Mouse (Mus musculus) ovary, adult 18-20 months (tissue): ENCODE data around the gene 4933407L21Rik.

Source experiments
- DNase-seq: peaks from one replicate; pipeline ENCODE4 v3.0.0; 2022; ENCODE audit warnings: low spot score, mixed read lengths

Gene 4933407L21Rik

GRCm38 (mm10) chr1:85928057-85928687 lies at the start of gene 4933407L21Rik:
TSS of gene 4933407L21Rik (plus strand) at chr1:85928483.
- DNase-seq, result no peak

GRCm38 (mm10) chr1:85882003-85882402 lies 46.3 kb upstream of the 4933407L21Rik start:
- DNase-seq, result no peak

- DNase-seq, result no peak
Measured at GRCm38 (mm10) chr1:85887221-85887620, 41.1 kb upstream of the 4933407L21Rik start.

- peak; percentile 82 for DNase-seq
Measured at GRCm38 (mm10) chr1:85894231-85894747, 34.0 kb upstream of the 4933407L21Rik start, which contains the start of gene Itm2c. TSS of gene Itm2c (plus strand) at chr1:85894281.

GRCm38 (mm10) chr1:85894748-85895360 lies 33.4 kb upstream of the 4933407L21Rik start:
- no peak for DNase-seq

GRCm38 (mm10) chr1:85895391-85895837 lies 32.9 kb upstream of the 4933407L21Rik start:
- no peak for DNase-seq

- DNase-seq, result no peak
Measured at GRCm38 (mm10) chr1:85896110-85896509, 32.2 kb upstream of the 4933407L21Rik start.

- no peak for DNase-seq
Measured at GRCm38 (mm10) chr1:85896781-85897700, 31.2 kb upstream of the 4933407L21Rik start.

GRCm38 (mm10) chr1:85897901-85898760 lies 30.2 kb upstream of the 4933407L21Rik start:
- DNase-seq, result no peak

GRCm38 (mm10) chr1:85898761-85899387 lies 29.4 kb upstream of the 4933407L21Rik start:
- no peak for DNase-seq

GRCm38 (mm10) chr1:85899388-85899761 lies 28.9 kb upstream of the 4933407L21Rik start:
- DNase-seq, result no peak

- no peak for DNase-seq
Measured at GRCm38 (mm10) chr1:85900521-85901333, 27.6 kb upstream of the 4933407L21Rik start.

- no peak for DNase-seq
Measured at GRCm38 (mm10) chr1:85901516-85902107, 26.7 kb upstream of the 4933407L21Rik start.

GRCm38 (mm10) chr1:85902108-85902561 lies 26.1 kb upstream of the 4933407L21Rik start:
- DNase-seq, result no peak

GRCm38 (mm10) chr1:85906892-85907291 lies 21.4 kb upstream of the 4933407L21Rik start:
- DNase-seq, result no peak

GRCm38 (mm10) chr1:85908754-85909590 lies 19.3 kb upstream of the 4933407L21Rik start:
- no peak for DNase-seq

- DNase-seq, result no peak
Measured at GRCm38 (mm10) chr1:85913078-85913755, 15.1 kb upstream of the 4933407L21Rik start.

GRCm38 (mm10) chr1:85915890-85916289 lies 12.4 kb upstream of the 4933407L21Rik start:
- DNase-seq, result no peak
